Mouse (Mus musculus): ENCODE results near the gene Fam163b. TPM values are rescaled to one million over a fixed set of nuclear protein-coding genes. Genes with fewer than 3 reads are reported as not detected.

The Fam163b gene
- total RNA-seq, 1 experiment, result not detected

DNA sequence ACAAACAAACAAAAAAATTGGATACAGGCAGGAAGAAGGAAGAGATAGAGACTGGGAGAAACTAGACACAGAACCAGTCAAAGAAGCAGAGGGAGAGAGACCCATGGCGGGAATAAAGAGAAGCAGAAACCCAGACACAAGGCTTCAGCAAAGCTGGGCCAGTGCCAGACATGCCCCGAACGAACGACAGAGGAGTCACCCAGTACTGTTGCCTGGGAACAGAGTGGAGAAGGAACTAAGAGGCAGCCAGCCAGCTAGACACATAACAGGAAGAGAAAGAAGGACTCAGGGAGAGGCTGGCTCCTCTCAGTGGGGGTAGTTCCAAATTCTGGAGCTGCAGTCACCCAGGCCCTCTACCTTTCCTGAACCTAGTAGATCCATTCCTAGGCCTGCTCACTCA is 71.2 kb downstream of the Fam163b start:
- Histone ChIP-seq H3K4me3 (ENCODE audit: insufficient read depth in 1 of 2, low read depth in 1 of 2, low read length in 2 of 2, poor library complexity in 1 of 2, severe bottlenecking in 1 of 2) (no peak overlapping the region), H3K27ac (ENCODE audit: insufficient read depth, low read depth, low read length, poor library complexity, severe bottlenecking) (no peak overlapping the region), H3K9ac (ENCODE audit: insufficient read depth, low read depth, low read length, poor library complexity, severe bottlenecking) (no peak overlapping the region), H3K4me1 (ENCODE audit: control insufficient read depth in 2 of 2, insufficient read depth in 2 of 2, low read length in 2 of 2, poor library complexity in 1 of 2) (no peaks in the 10 kb centered on the region), H3K9me3 (ENCODE audit: control insufficient read depth, insufficient read depth, low read depth, low read length) (no peaks in the 10 kb centered on the region), H3K36me3 (ENCODE audit: control insufficient read depth, insufficient read depth, low read length, poor library complexity, severe bottlenecking) (no peaks in the 10 kb centered on the region)
- in situ Hi-C loops (cut with MboI; ENCODE audit: low sequenced_read_pairs in 2 of 2, unreplicated experiment in 2 of 2), result no loop called here
- no peak for DNase-seq (ENCODE audit: low read depth, low spot score)
- TF ChIP-seq MAFK (IDR thresholded peaks at IDR 0.05; ENCODE audit: insufficient read depth, low read depth, low read length), result no peak
- TF ChIP-seq HCFC1 (IDR thresholded peaks at IDR 0.05; ENCODE audit: borderline replicate concordance, insufficient read depth, low read length), result no peak
- TF ChIP-seq CHD2 (IDR thresholded peaks at IDR 0.05; ENCODE audit: low read depth, low read length), result no peak
- no peak for TF ChIP-seq ZNF384 (IDR thresholded peaks at IDR 0.05; ENCODE audit: low read depth, low read length)
- no peak for TF ChIP-seq ZC3H11A (IDR thresholded peaks at IDR 0.05; ENCODE audit: borderline replicate concordance, low read depth, low read length)

DNA sequence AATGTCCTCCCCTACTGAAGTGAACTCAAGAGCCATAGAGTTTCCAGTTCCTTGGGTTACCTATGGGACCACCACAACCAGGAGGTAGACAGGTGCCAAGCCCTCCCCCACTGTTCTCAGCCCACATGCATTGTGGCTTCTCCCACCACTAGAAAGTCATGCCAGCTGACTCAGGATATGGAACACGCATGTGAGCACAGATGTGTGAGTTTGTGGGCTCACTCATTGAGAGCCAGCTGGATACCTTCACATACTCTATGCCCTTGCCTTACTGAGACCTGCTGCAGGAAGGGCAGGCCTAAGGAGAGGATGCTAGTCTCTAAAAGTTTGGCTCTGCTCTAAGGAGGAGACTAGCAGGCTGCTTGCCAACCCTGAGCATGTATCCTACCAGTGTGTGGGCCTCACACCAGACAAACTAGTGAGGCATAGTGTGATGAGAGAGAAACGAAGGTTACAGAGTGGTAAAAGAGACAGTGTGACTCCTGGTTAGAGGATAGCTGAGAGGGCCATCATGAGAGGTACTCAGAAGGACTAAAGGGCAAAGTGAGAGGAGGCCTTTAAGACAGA is 72.0 kb downstream of the Fam163b start:
- DNase-seq (ENCODE audit: low read depth, low spot score), result no peak
- Histone ChIP-seq H3K4me1 (ENCODE audit: control insufficient read depth in 2 of 2, insufficient read depth in 2 of 2, low read length in 2 of 2, poor library complexity in 1 of 2) (no peaks in the 10 kb centered on the region), H3K36me3 (ENCODE audit: control insufficient read depth, insufficient read depth, low read length, poor library complexity, severe bottlenecking) (no peaks in the 10 kb centered on the region), H3K9ac (ENCODE audit: insufficient read depth, low read depth, low read length, poor library complexity, severe bottlenecking) (no peak overlapping the region), H3K4me3 (ENCODE audit: insufficient read depth in 1 of 2, low read depth in 1 of 2, low read length in 2 of 2, poor library complexity in 1 of 2, severe bottlenecking in 1 of 2) (no peak overlapping the region), H3K27ac (ENCODE audit: insufficient read depth, low read depth, low read length, poor library complexity, severe bottlenecking) (no peak overlapping the region), H3K9me3 (ENCODE audit: control insufficient read depth, insufficient read depth, low read depth, low read length) (no peaks in the 10 kb centered on the region)
- in situ Hi-C loops (cut with MboI; ENCODE audit: low sequenced_read_pairs in 2 of 2, unreplicated experiment in 2 of 2), result no loop called here
- TF ChIP-seq ZC3H11A (IDR thresholded peaks at IDR 0.05; ENCODE audit: borderline replicate concordance, low read depth, low read length) (no peak), MAFK (IDR thresholded peaks at IDR 0.05; ENCODE audit: insufficient read depth, low read depth, low read length) (no peak)

DNA sequence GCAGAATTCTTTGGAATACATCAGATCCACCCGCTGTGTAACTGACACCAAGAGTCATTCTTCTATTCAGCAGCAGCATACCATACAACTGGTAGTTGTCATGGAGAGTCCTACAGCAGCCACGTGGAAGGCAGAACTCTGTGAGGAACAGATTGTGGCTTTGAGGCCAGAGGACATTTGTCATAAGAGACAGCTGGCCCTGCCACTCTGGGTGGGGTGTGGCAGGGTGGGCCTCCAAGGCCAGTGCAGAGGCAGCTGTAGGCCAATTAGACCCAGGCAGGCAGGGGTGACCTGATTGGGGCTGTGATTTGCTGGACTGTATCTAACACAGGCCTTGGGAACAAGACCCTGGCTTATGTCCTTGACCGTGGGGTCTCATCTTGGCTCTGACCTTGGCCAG is 72.6 kb downstream of the Fam163b start:
- in situ Hi-C loops (cut with MboI; ENCODE audit: low sequenced_read_pairs in 2 of 2, unreplicated experiment in 2 of 2), result no loop called here
- Histone ChIP-seq H3K9ac (ENCODE audit: insufficient read depth, low read depth, low read length, poor library complexity, severe bottlenecking) (no peak overlapping the region), H3K9me3 (ENCODE audit: control insufficient read depth, insufficient read depth, low read depth, low read length) (no peaks in the 10 kb centered on the region), H3K36me3 (ENCODE audit: control insufficient read depth, insufficient read depth, low read length, poor library complexity, severe bottlenecking) (no peaks in the 10 kb centered on the region), H3K4me3 (ENCODE audit: insufficient read depth in 1 of 2, low read depth in 1 of 2, low read length in 2 of 2, poor library complexity in 1 of 2, severe bottlenecking in 1 of 2) (no peak overlapping the region), H3K27ac (ENCODE audit: insufficient read depth, low read depth, low read length, poor library complexity, severe bottlenecking) (no peak overlapping the region), H3K4me1 (ENCODE audit: control insufficient read depth in 2 of 2, insufficient read depth in 2 of 2, low read length in 2 of 2, poor library complexity in 1 of 2) (no peaks in the 10 kb centered on the region)
- no peak for DNase-seq (ENCODE audit: low read depth, low spot score)
- TF ChIP-seq ZNF384 (IDR thresholded peaks at IDR 0.05; ENCODE audit: low read depth, low read length) (no peak), CHD2 (IDR thresholded peaks at IDR 0.05; ENCODE audit: low read depth, low read length) (no peak), HCFC1 (IDR thresholded peaks at IDR 0.05; ENCODE audit: borderline replicate concordance, insufficient read depth, low read length) (no peak), MAFK (IDR thresholded peaks at IDR 0.05; ENCODE audit: insufficient read depth, low read depth, low read length) (no peak), ZC3H11A (IDR thresholded peaks at IDR 0.05; ENCODE audit: borderline replicate concordance, low read depth, low read length) (no peak)

DNA sequence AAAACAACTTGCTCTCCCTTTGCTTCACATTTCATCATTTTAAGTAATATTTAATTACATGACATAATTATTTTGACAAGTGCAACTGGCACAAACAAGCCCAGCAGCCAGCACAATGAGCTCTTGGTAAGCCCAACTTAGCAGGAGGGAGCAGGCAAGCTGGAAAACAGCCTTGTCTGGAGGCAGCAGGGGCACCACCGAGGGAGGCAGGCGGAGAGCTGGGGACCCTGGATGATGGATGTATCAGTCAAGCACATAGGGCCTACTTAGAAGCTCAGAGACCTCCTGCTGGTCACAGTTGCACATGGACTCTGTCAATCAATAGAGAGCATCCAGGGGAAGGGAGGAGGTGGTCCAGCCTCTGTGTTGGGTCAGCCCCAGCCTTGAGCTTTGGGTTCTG is 74.3 kb downstream of the Fam163b start:
- Histone ChIP-seq H3K4me3 (ENCODE audit: insufficient read depth in 1 of 2, low read depth in 1 of 2, low read length in 2 of 2, poor library complexity in 1 of 2, severe bottlenecking in 1 of 2) (no peak overlapping the region), H3K9me3 (ENCODE audit: control insufficient read depth, insufficient read depth, low read depth, low read length) (no peaks in the 10 kb centered on the region), H3K4me1 (ENCODE audit: control insufficient read depth in 2 of 2, insufficient read depth in 2 of 2, low read length in 2 of 2, poor library complexity in 1 of 2) (no peaks in the 10 kb centered on the region), H3K36me3 (ENCODE audit: control insufficient read depth, insufficient read depth, low read length, poor library complexity, severe bottlenecking) (no peaks in the 10 kb centered on the region), H3K9ac (ENCODE audit: insufficient read depth, low read depth, low read length, poor library complexity, severe bottlenecking) (no peak overlapping the region), H3K27ac (ENCODE audit: insufficient read depth, low read depth, low read length, poor library complexity, severe bottlenecking) (no peak overlapping the region)
- TF ChIP-seq ZNF384 (IDR thresholded peaks at IDR 0.05; ENCODE audit: low read depth, low read length), result no peak
- DNase-seq (ENCODE audit: low read depth, low spot score), result no peak
- in situ Hi-C loops (cut with MboI; ENCODE audit: low sequenced_read_pairs in 2 of 2, unreplicated experiment in 2 of 2), result no loop called here

DNA sequence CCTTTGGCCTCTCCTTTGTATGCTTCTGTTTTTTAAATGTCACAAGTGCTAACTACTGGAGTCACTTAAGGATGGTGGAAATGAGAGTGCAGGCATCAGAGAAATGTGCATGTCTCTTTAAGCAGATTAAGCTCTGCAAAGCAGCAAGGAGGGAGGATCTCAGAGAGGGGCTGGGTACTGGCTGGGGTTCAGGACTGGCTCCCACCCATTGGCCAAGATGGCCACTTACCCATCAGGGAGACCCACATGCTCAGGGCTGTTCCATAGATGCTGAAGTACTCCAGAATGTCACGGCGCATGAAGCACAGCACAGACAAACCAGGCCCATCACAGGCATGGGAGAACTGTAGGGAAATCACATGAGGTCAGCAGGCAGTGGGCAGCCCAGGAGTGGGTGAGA is 75.2 kb downstream of the Fam163b start:
- Histone ChIP-seq H3K9ac (ENCODE audit: insufficient read depth, low read depth, low read length, poor library complexity, severe bottlenecking) (no peak overlapping the region), H3K27ac (ENCODE audit: insufficient read depth, low read depth, low read length, poor library complexity, severe bottlenecking) (no peak overlapping the region), H3K4me1 (ENCODE audit: control insufficient read depth in 2 of 2, insufficient read depth in 2 of 2, low read length in 2 of 2, poor library complexity in 1 of 2) (no peaks in the 10 kb centered on the region), H3K9me3 (ENCODE audit: control insufficient read depth, insufficient read depth, low read depth, low read length) (no peaks in the 10 kb centered on the region), H3K36me3 (ENCODE audit: control insufficient read depth, insufficient read depth, low read length, poor library complexity, severe bottlenecking) (no peaks in the 10 kb centered on the region), H3K4me3 (ENCODE audit: insufficient read depth in 1 of 2, low read depth in 1 of 2, low read length in 2 of 2, poor library complexity in 1 of 2, severe bottlenecking in 1 of 2) (no peak overlapping the region)
- TF ChIP-seq ZNF384 (IDR thresholded peaks at IDR 0.05; ENCODE audit: low read depth, low read length), result no peak
- TF ChIP-seq CHD2 (IDR thresholded peaks at IDR 0.05; ENCODE audit: low read depth, low read length), result no peak
- TF ChIP-seq MAFK (IDR thresholded peaks at IDR 0.05; ENCODE audit: insufficient read depth, low read depth, low read length), result no peak
- no peak for TF ChIP-seq HCFC1 (IDR thresholded peaks at IDR 0.05; ENCODE audit: borderline replicate concordance, insufficient read depth, low read length)
- TF ChIP-seq ZC3H11A (IDR thresholded peaks at IDR 0.05; ENCODE audit: borderline replicate concordance, low read depth, low read length), result no peak
- in situ Hi-C loops (cut with MboI; ENCODE audit: low sequenced_read_pairs in 2 of 2, unreplicated experiment in 2 of 2), result no loop called here
- DNase-seq (ENCODE audit: low read depth, low spot score), result no peak

Other genes with a start within 250 kb of the Fam163b start
- 42.4 and 44.9 TPM in 2 replicates for gene Surf6, start 239.6 kb downstream of the Fam163b start, total RNA-seq (2012; rRNA removed)
- gene Med22, start 231.8 kb downstream of the Fam163b start, total RNA-seq (2012; rRNA removed), result 31.5 and 38.8 TPM in 2 replicates
- gene Rpl7a, start 231.7 kb downstream of the Fam163b start, total RNA-seq (2012; rRNA removed), result 2,695 and 3,070 TPM in 2 replicates
- gene Surf2, start 226.1 kb downstream of the Fam163b start, total RNA-seq (2012; rRNA removed), result 32.3 and 35.8 TPM in 2 replicates
- 50.7 and 53.3 TPM in 2 replicates for gene Surf1, start 226.0 kb downstream of the Fam163b start, total RNA-seq (2012; rRNA removed)
- gene Surf4, start 208.6 kb downstream of the Fam163b start, total RNA-seq (2012; rRNA removed), result 234 and 285 TPM in 2 replicates
- gene Stkld1, start 208.4 kb downstream of the Fam163b start, total RNA-seq (2012; rRNA removed), result not detected in 2 replicates
- gene Rexo4, start 178.1 kb downstream of the Fam163b start, total RNA-seq (2012; rRNA removed), result 56.7 and 57.6 TPM in 2 replicates
- gene Adamts13, start 169.1 kb downstream of the Fam163b start, total RNA-seq (2012; rRNA removed), result 0.05 TPM in 1 of 2 replicates, not detected in the other
- 9.2 and 11.6 TPM in 2 replicates for gene Cacfd1, start 132.6 kb downstream of the Fam163b start, total RNA-seq (2012; rRNA removed)
- gene Slc2a6, start 114.5 kb downstream of the Fam163b start, total RNA-seq (2012; rRNA removed), result 1.2 and 2.4 TPM in 2 replicates
- not detected in 2 replicates for gene Mymk, start 70.3 kb downstream of the Fam163b start, total RNA-seq (2012; rRNA removed)
- 0.36 TPM in 1 of 2 replicates, not detected in the other for gene Adamtsl2, start 63.1 kb downstream of the Fam163b start, total RNA-seq (2012; rRNA removed)
- not detected in 2 replicates for gene Dbh, start 22.7 kb upstream of the Fam163b start, total RNA-seq (2012; rRNA removed)
- gene Sardh, start 105.8 kb upstream of the Fam163b start, total RNA-seq (2012; rRNA removed), result 0.69 and 0.89 TPM in 2 replicates